Mouse (Mus musculus) erythroblast, embryonic 14.5 days (primary cell): ENCODE data around the gene Mid1.

Source experiments
- GATA1 ChIP-seq: IDR thresholded peaks from 2 replicates; pipeline ENCODE4 v1.6.1; 2012; ENCODE audit warnings: low read length, inconsistent platforms, mixed read lengths
- TAL1 ChIP-seq: IDR thresholded peaks from 3 replicates; pipeline ENCODE4 v1.6.1; 2012; ENCODE audit warnings: low read length, inconsistent platforms, mixed read lengths

GRCm38 (mm10) chrX:169862848-169863247 is 177.8 kb downstream of the Mid1 start:
- no peak for TF ChIP-seq TAL1
- no peak for TF ChIP-seq GATA1
